Mouse (Mus musculus): ENCODE results near the gene Fkbp10. TPM values are rescaled to one million over a fixed set of nuclear protein-coding genes. Genes with fewer than 3 reads are reported as not detected.

Gene Fkbp10
- 38.7 and 46.1 TPM in 2 replicates for polyA plus RNA-seq (2014; fragmentation: Nextera tagmentation; extraction: Ambion mirVana)

GRCm38 (mm10) chr11:100414914-100415822 lies at the start of gene Fkbp10:
Gene Fkbp10 (plus strand): TSS chr11:100415697.
- peak within 1 kb of the TSS; percentile 65 for H3K4me2 ChIP-seq (replicated peaks; ENCODE audit: low read depth, low read length)
- H3K27me3 ChIP-seq (ENCODE audit: control insufficient read depth, insufficient read depth, low read length) = peaks cover 8% of the 10 kb centered on the region; the same call in 1 of the 2 replicates
- DNase-seq (ENCODE audit: low spot score) = peak; percentile 61
- 0% methylated on average over 31 of the region's 31 CpGs for WGBS
- ATAC-seq (ENCODE audit: low FRiP score) = no peak; the same call in 1 of the 2 replicates
- H3K27ac ChIP-seq (ENCODE audit: low read depth, low read length) = peak within 1 kb of the TSS; percentile 40; the same call in 1 of the 2 replicates
- no peaks in the 10 kb centered on the region for H3K36me3 ChIP-seq (ENCODE audit: control insufficient read depth, insufficient read depth, low read length)
- H3K4me3 ChIP-seq (ENCODE audit: low read depth, low read length) = peak within 1 kb of the TSS; percentile 54
- H3K9me3 ChIP-seq (ENCODE audit: control insufficient read depth, low read length) = no peaks in the 10 kb centered on the region
- no peaks in the 10 kb centered on the region for H3K4me1 ChIP-seq (replicated peaks; ENCODE audit: control insufficient read depth, insufficient read depth, low read length)
- peak within 1 kb of the TSS; percentile 65 for H3K9ac ChIP-seq (ENCODE audit: low read depth, low read length)

GRCm38 (mm10) chr11:100369145-100369544 lies 46.4 kb upstream of the Fkbp10 start:
- Histone ChIP-seq H3K4me3 (ENCODE audit: low read depth, low read length) (no peak overlapping the region), H3K9ac (ENCODE audit: low read depth, low read length) (no peak overlapping the region), H3K36me3 (ENCODE audit: control insufficient read depth, insufficient read depth, low read length) (no peaks in the 10 kb centered on the region), H3K4me2 (replicated peaks; ENCODE audit: low read depth, low read length) (no peak overlapping the region), H3K9me3 (ENCODE audit: control insufficient read depth, low read length) (no peaks in the 10 kb centered on the region), H3K27ac (ENCODE audit: low read depth, low read length) (no peak overlapping the region), H3K27me3 (ENCODE audit: control insufficient read depth, insufficient read depth, low read length) (no peaks in the 10 kb centered on the region), H3K4me1 (replicated peaks; ENCODE audit: control insufficient read depth, insufficient read depth, low read length) (no peaks in the 10 kb centered on the region)
- WGBS = 82% methylated on average over 7 of the region's 7 CpGs
- ATAC-seq (ENCODE audit: low FRiP score) (no peak), DNase-seq (ENCODE audit: low spot score) (no peak)

DNA sequence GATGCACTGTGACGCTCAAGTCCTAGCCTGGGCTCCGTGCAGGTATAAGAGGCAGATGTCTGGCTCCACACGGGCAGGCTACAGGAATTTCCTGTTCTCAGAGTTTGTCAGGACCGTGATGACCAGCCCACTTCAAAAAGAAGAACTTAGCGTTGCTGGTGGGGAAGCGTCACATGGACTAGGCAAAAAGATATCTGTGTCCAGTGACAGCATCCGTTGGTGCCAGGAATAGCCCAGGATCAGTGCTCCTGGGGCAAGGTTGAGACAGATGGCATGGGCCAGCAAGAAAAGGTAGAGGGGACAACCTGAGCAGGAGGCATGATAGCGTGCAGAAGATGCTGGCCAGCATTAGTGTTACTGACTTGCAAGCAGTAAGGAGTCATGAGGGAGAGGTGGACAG lies 45.7 kb upstream of the Fkbp10 start:
- Histone ChIP-seq H3K4me3 (ENCODE audit: low read depth, low read length) (no peak overlapping the region), H3K9ac (ENCODE audit: low read depth, low read length) (no peak overlapping the region)
- no peak for DNase-seq (ENCODE audit: low spot score)

DNA sequence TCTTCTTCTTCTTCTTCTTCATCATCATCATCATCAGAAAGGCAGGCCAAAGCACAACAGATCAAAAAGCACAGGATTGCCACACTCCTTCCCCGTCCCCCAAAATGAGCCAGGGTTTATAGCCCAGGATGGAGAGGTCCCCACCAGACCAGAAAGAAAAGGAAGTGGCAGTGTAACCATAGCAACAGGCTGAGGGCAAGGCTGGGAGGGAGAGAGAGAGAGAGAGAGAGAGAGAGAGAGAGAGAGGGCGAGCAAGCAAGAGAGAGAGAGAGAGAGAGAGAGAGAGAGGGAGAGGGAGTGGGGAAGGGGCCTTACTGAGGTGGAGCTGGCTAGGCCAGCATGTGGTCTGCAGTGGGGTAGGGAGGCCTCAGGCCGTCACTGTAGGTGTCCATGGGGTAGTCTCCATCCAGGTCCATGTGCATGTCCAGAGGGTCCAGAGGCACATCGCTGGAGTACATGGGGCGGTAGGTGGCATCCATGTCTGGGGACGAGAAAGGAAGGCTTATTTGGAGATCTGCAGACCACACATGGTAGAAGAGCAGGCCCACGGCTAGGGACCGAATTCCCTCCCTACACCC lies 43.4 kb upstream of the Fkbp10 start:
- Histone ChIP-seq H3K4me3 (ENCODE audit: low read depth, low read length) (no peak overlapping the region), H3K27me3 (ENCODE audit: control insufficient read depth, insufficient read depth, low read length) (no peaks in the 10 kb centered on the region), H3K36me3 (ENCODE audit: control insufficient read depth, insufficient read depth, low read length) (no peaks in the 10 kb centered on the region), H3K9me3 (ENCODE audit: control insufficient read depth, low read length) (no peaks in the 10 kb centered on the region), H3K4me1 (replicated peaks; ENCODE audit: control insufficient read depth, insufficient read depth, low read length) (no peaks in the 10 kb centered on the region), H3K9ac (ENCODE audit: low read depth, low read length) (no peak overlapping the region), H3K27ac (ENCODE audit: low read depth, low read length) (no peak overlapping the region), H3K4me2 (replicated peaks; ENCODE audit: low read depth, low read length) (no peak overlapping the region)
- DNase-seq (ENCODE audit: low spot score) = no peak
- ATAC-seq (ENCODE audit: low FRiP score) = no peak
- 68% methylated on average over 7 of the region's 8 CpGs for WGBS

More for the DNA sequence above, 45.7 kb upstream of the Fkbp10 start:
- 78% methylated on average over 8 of the region's 8 CpGs for WGBS
- Histone ChIP-seq H3K9me3 (ENCODE audit: control insufficient read depth, low read length) (no peaks in the 10 kb centered on the region), H3K27me3 (ENCODE audit: control insufficient read depth, insufficient read depth, low read length) (no peaks in the 10 kb centered on the region), H3K4me2 (replicated peaks; ENCODE audit: low read depth, low read length) (no peak overlapping the region), H3K27ac (ENCODE audit: low read depth, low read length) (no peak overlapping the region), H3K36me3 (ENCODE audit: control insufficient read depth, insufficient read depth, low read length) (no peaks in the 10 kb centered on the region), H3K4me1 (replicated peaks; ENCODE audit: control insufficient read depth, insufficient read depth, low read length) (no peaks in the 10 kb centered on the region)
- ATAC-seq (ENCODE audit: low FRiP score) = no peak

- H3K9me3 ChIP-seq (ENCODE audit: control insufficient read depth, low read length) = no peaks in the 10 kb centered on the region
- ATAC-seq (ENCODE audit: low FRiP score) = no peak
- no peak overlapping the region for H3K4me3 ChIP-seq (ENCODE audit: low read depth, low read length)
- no peak overlapping the region for H3K4me2 ChIP-seq (replicated peaks; ENCODE audit: low read depth, low read length)
- no peak for DNase-seq (ENCODE audit: low spot score)
- 88% methylated on average over 9 of the region's 9 CpGs for WGBS
- H3K4me1 ChIP-seq (replicated peaks; ENCODE audit: control insufficient read depth, insufficient read depth, low read length) = no peaks in the 10 kb centered on the region
- H3K9ac ChIP-seq (ENCODE audit: low read depth, low read length) = no peak overlapping the region
- no peaks in the 10 kb centered on the region for H3K27me3 ChIP-seq (ENCODE audit: control insufficient read depth, insufficient read depth, low read length)
- no peaks in the 10 kb centered on the region for H3K36me3 ChIP-seq (ENCODE audit: control insufficient read depth, insufficient read depth, low read length)
- H3K27ac ChIP-seq (ENCODE audit: low read depth, low read length) = no peak overlapping the region
Measured at GRCm38 (mm10) chr11:100375127-100375526, 40.4 kb upstream of the Fkbp10 start.

GRCm38 (mm10) chr11:100376005-100376404 lies 39.5 kb upstream of the Fkbp10 start:
- ATAC-seq (ENCODE audit: low FRiP score) = no peak
- Histone ChIP-seq H3K4me2 (replicated peaks; ENCODE audit: low read depth, low read length) (no peak overlapping the region), H3K36me3 (ENCODE audit: control insufficient read depth, insufficient read depth, low read length) (no peaks in the 10 kb centered on the region), H3K4me1 (replicated peaks; ENCODE audit: control insufficient read depth, insufficient read depth, low read length) (no peaks in the 10 kb centered on the region), H3K4me3 (ENCODE audit: low read depth, low read length) (no peak overlapping the region), H3K9ac (ENCODE audit: low read depth, low read length) (no peak overlapping the region), H3K27me3 (ENCODE audit: control insufficient read depth, insufficient read depth, low read length) (no peaks in the 10 kb centered on the region), H3K9me3 (ENCODE audit: control insufficient read depth, low read length) (no peaks in the 10 kb centered on the region), H3K27ac (ENCODE audit: low read depth, low read length) (no peak overlapping the region)
- 82% methylated on average over 4 of the region's 4 CpGs for WGBS
- no peak for DNase-seq (ENCODE audit: low spot score)

DNA sequence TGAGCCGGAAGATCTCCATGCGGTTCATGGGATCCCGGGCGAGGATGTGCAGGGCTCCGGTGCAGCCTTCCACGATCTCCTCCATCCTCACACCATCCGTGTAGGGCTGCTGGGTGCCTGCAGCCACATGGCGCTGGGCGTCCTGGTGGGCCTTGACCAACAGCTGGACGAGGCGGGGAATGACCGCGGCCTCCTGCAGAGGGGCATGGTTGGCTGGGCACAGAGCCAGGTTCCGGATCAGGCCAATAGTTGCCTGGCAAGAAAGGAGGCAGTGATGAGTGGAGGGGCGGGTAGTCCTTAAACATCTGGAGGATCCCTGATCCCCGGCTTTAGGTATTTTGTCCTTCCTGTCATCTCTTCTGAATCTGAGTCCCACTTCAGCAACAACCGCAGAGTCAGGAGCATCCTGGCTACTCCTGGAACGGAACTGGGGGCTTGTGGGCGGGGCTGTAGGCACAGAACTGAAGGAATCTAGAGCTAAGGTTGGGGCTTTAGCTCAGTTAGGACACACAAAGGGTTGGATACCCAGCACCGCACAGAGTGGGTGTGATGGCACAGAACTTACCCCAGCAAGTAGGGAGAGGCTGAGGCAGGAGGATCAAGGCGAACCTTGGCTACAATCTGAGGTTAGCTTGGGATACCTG lies 38.6 kb upstream of the Fkbp10 start:
- H3K4me2 ChIP-seq (replicated peaks; ENCODE audit: low read depth, low read length) = no peak overlapping the region
- H3K36me3 ChIP-seq (ENCODE audit: control insufficient read depth, insufficient read depth, low read length) = no peaks in the 10 kb centered on the region
- no peak overlapping the region for H3K27ac ChIP-seq (ENCODE audit: low read depth, low read length)
- H3K27me3 ChIP-seq (ENCODE audit: control insufficient read depth, insufficient read depth, low read length) = no peaks in the 10 kb centered on the region
- H3K4me1 ChIP-seq (replicated peaks; ENCODE audit: control insufficient read depth, insufficient read depth, low read length) = no peaks in the 10 kb centered on the region
- no peak overlapping the region for H3K4me3 ChIP-seq (ENCODE audit: low read depth, low read length)
- H3K9me3 ChIP-seq (ENCODE audit: control insufficient read depth, low read length) = no peaks in the 10 kb centered on the region
- no peak for DNase-seq (ENCODE audit: low spot score)
- H3K9ac ChIP-seq (ENCODE audit: low read depth, low read length) = no peak overlapping the region
- no peak for ATAC-seq (ENCODE audit: low FRiP score)
- WGBS = 91% methylated on average over 21 of the region's 21 CpGs

DNA sequence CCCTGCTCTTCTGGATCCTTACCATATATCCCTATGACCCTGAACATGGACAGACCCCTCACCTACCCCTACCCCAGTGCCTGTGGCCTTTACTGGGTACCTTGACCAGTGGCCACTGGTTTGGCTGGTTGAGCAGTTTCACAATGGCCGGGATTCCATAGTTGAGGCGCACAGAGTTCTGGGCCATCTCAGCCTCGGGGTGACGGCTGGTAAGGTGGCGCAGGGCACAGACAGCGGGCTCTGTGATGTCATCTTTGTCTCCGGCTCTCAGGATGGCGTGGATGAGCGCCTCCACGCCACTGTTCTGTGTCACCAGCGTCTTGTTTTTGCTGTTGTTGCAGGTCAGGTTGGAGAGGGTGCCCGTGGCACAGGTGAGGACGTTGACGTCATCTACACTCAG lies 37.5 kb upstream of the Fkbp10 start:
- Histone ChIP-seq H3K4me1 (replicated peaks; ENCODE audit: control insufficient read depth, insufficient read depth, low read length) (no peaks in the 10 kb centered on the region), H3K27me3 (ENCODE audit: control insufficient read depth, insufficient read depth, low read length) (no peaks in the 10 kb centered on the region), H3K27ac (ENCODE audit: low read depth, low read length) (no peak overlapping the region), H3K9me3 (ENCODE audit: control insufficient read depth, low read length) (no peaks in the 10 kb centered on the region), H3K4me3 (ENCODE audit: low read depth, low read length) (no peak overlapping the region), H3K9ac (ENCODE audit: low read depth, low read length) (no peak overlapping the region), H3K36me3 (ENCODE audit: control insufficient read depth, insufficient read depth, low read length) (no peaks in the 10 kb centered on the region; the same call in 1 of the 2 replicates), H3K4me2 (replicated peaks; ENCODE audit: low read depth, low read length) (no peak overlapping the region)
- no peak for ATAC-seq (ENCODE audit: low FRiP score)
- WGBS = 94% methylated on average over 14 of the region's 14 CpGs
- no peak for DNase-seq (ENCODE audit: low spot score)

Data from hindbrain, embryonic 11.5 days (tissue).